Mouse (Mus musculus): Measurements from ENCODE around the gene Wdr66. TPM values are rescaled to one million over a fixed set of nuclear protein-coding genes. Genes with fewer than 3 reads are reported as not detected.

Gene Wdr66
- polyA plus RNA-seq, 1 experiment from 2014 or later, result 1.2 TPM

- Histone ChIP-seq H3K4me1 (peaks cover 5% of the 10 kb centered on the region; the same call in 1 of the 2 replicates), H3K4me3 (replicated peaks) (no peak overlapping the region), H3K36me3 (peaks cover 60% of the 10 kb centered on the region), H3K4me2 (no peak overlapping the region), H3K27ac (replicated peaks) (no peak overlapping the region), H3K9me3 (replicated peaks) (no peaks in the 10 kb centered on the region), H3K9ac (replicated peaks) (no peak overlapping the region), H3K27me3 (replicated peaks) (no peaks in the 10 kb centered on the region)
- 91% methylated on average over 9 of the region's 9 CpGs for WGBS
- no peak for ATAC-seq (ENCODE audit: low FRiP score)
Measured at GRCm38 (mm10) chr5:123236426-123236825, 15.5 kb upstream of the Wdr66 start.

- H3K27ac ChIP-seq (replicated peaks), result no peak overlapping the region
- no peak overlapping the region for H3K4me3 ChIP-seq (replicated peaks)
- no peaks in the 10 kb centered on the region for H3K27me3 ChIP-seq (replicated peaks)
- H3K9ac ChIP-seq (replicated peaks), result no peak overlapping the region
- no peaks in the 10 kb centered on the region for H3K9me3 ChIP-seq (replicated peaks)
- ATAC-seq (ENCODE audit: low FRiP score), result no peak
- 90% methylated on average over 11 of the region's 11 CpGs for WGBS
- peaks cover 78% of the 10 kb centered on the region for H3K36me3 ChIP-seq
- peaks cover 5% of the 10 kb centered on the region; the same call in 1 of the 2 replicates for H3K4me1 ChIP-seq
- no peak overlapping the region for H3K4me2 ChIP-seq
Measured at GRCm38 (mm10) chr5:123239501-123239900, 12.4 kb upstream of the Wdr66 start.

GRCm38 (mm10) chr5:123245518-123245917, 6.4 kb upstream of the Wdr66 start:
- H3K9me3 ChIP-seq (replicated peaks), result no peaks in the 10 kb centered on the region
- no peaks in the 10 kb centered on the region for H3K27me3 ChIP-seq (replicated peaks)
- no peak overlapping the region for H3K4me3 ChIP-seq (replicated peaks)
- H3K36me3 ChIP-seq, result peaks cover 38% of the 10 kb centered on the region
- H3K4me2 ChIP-seq, result no peak overlapping the region
- WGBS, result 11% methylated on average over 4 of the region's 4 CpGs
- H3K4me1 ChIP-seq, result no peaks in the 10 kb centered on the region
- H3K27ac ChIP-seq (replicated peaks), result no peak overlapping the region
- no peak for ATAC-seq (ENCODE audit: low FRiP score)
- H3K9ac ChIP-seq (replicated peaks), result no peak overlapping the region

GRCm38 (mm10) chr5:123251390-123251789, 512 bp upstream of the Wdr66 start:
- Histone ChIP-seq H3K27me3 (replicated peaks) (no peaks in the 10 kb centered on the region), H3K4me3 (replicated peaks) (no peak overlapping the region), H3K36me3 (peaks cover 9% of the 10 kb centered on the region; the same call in 1 of the 2 replicates), H3K4me1 (peaks cover 8% of the 10 kb centered on the region), H3K9ac (replicated peaks) (no peak overlapping the region), H3K9me3 (replicated peaks) (no peaks in the 10 kb centered on the region), H3K27ac (replicated peaks) (no peak overlapping the region), H3K4me2 (peak overlapping the region; percentile 75)
- 66% methylated on average over 8 of the region's 8 CpGs for WGBS
- ATAC-seq (ENCODE audit: low FRiP score), result no peak

- 32% methylated on average over 23 of the region's 23 CpGs for WGBS
- no peak overlapping the region for H3K27ac ChIP-seq (replicated peaks)
- peak overlapping the region; percentile 34 for H3K4me2 ChIP-seq
- peaks cover 9% of the 10 kb centered on the region for H3K4me1 ChIP-seq
- no peaks in the 10 kb centered on the region for H3K9me3 ChIP-seq (replicated peaks)
- no peak overlapping the region for H3K9ac ChIP-seq (replicated peaks)
- no peaks in the 10 kb centered on the region for H3K27me3 ChIP-seq (replicated peaks)
- H3K4me3 ChIP-seq (replicated peaks), result no peak overlapping the region
- H3K36me3 ChIP-seq, result no peaks in the 10 kb centered on the region
- ATAC-seq (ENCODE audit: low FRiP score), result no peak
Measured at GRCm38 (mm10) chr5:123256841-123257755, 5.2 kb downstream of the Wdr66 start.

GRCm38 (mm10) chr5:123258990-123259389, 7.1 kb downstream of the Wdr66 start:
- Histone ChIP-seq H3K4me3 (replicated peaks) (no peak overlapping the region), H3K36me3 (no peaks in the 10 kb centered on the region), H3K27ac (replicated peaks) (no peak overlapping the region), H3K9ac (replicated peaks) (no peak overlapping the region), H3K9me3 (replicated peaks) (no peaks in the 10 kb centered on the region), H3K4me2 (no peak overlapping the region), H3K27me3 (replicated peaks) (no peaks in the 10 kb centered on the region), H3K4me1 (peaks cover 8% of the 10 kb centered on the region; the same call in 1 of the 2 replicates)
- WGBS, result 53% methylated on average over 5 of the region's 5 CpGs
- no peak for ATAC-seq (ENCODE audit: low FRiP score)

GRCm38 (mm10) chr5:123260698-123261097, 8.8 kb downstream of the Wdr66 start:
- Histone ChIP-seq H3K27me3 (replicated peaks) (no peaks in the 10 kb centered on the region), H3K36me3 (no peaks in the 10 kb centered on the region), H3K4me1 (peaks cover 8% of the 10 kb centered on the region; the same call in 1 of the 2 replicates), H3K4me2 (no peak overlapping the region), H3K4me3 (replicated peaks) (no peak overlapping the region), H3K9ac (replicated peaks) (no peak overlapping the region), H3K9me3 (replicated peaks) (no peaks in the 10 kb centered on the region), H3K27ac (replicated peaks) (no peak overlapping the region)
- ATAC-seq (ENCODE audit: low FRiP score), result no peak
- 74% methylated on average over 8 of the region's 8 CpGs for WGBS

GRCm38 (mm10) chr5:123266909-123267308, 15.0 kb downstream of the Wdr66 start:
- no peak overlapping the region for H3K27ac ChIP-seq (replicated peaks)
- H3K4me2 ChIP-seq, result no peak overlapping the region
- WGBS, result 92% methylated on average over 3 of the region's 3 CpGs

GRCm38 (mm10) chr5:123268477-123269474, 16.9 kb downstream of the Wdr66 start:
- Histone ChIP-seq H3K4me1 (no peaks in the 10 kb centered on the region), H3K27ac (replicated peaks) (no peak overlapping the region), H3K4me2 (no peak overlapping the region), H3K9ac (replicated peaks) (no peak overlapping the region), H3K27me3 (replicated peaks) (no peaks in the 10 kb centered on the region), H3K9me3 (replicated peaks) (no peaks in the 10 kb centered on the region), H3K36me3 (no peaks in the 10 kb centered on the region), H3K4me3 (replicated peaks) (no peak overlapping the region)
- no peak for ATAC-seq (ENCODE audit: low FRiP score)
- 81% methylated on average over 28 of the region's 28 CpGs for WGBS

More at GRCm38 (mm10) chr5:123266909-123267308, 15.0 kb downstream of the Wdr66 start:
- Histone ChIP-seq H3K36me3 (no peaks in the 10 kb centered on the region), H3K27me3 (replicated peaks) (no peaks in the 10 kb centered on the region), H3K9ac (replicated peaks) (no peak overlapping the region), H3K4me3 (replicated peaks) (no peak overlapping the region), H3K4me1 (no peaks in the 10 kb centered on the region), H3K9me3 (replicated peaks) (no peaks in the 10 kb centered on the region)
- ATAC-seq (ENCODE audit: low FRiP score), result no peak

- Histone ChIP-seq H3K9me3 (replicated peaks) (no peaks in the 10 kb centered on the region), H3K27ac (replicated peaks) (no peak overlapping the region), H3K4me2 (no peak overlapping the region), H3K4me1 (peaks cover 3% of the 10 kb centered on the region; the same call in 1 of the 2 replicates), H3K27me3 (replicated peaks) (no peaks in the 10 kb centered on the region), H3K36me3 (no peaks in the 10 kb centered on the region), H3K4me3 (replicated peaks) (no peak overlapping the region), H3K9ac (replicated peaks) (no peak overlapping the region)
- WGBS, result 74% methylated on average over 11 of the region's 11 CpGs
- no peak for ATAC-seq (ENCODE audit: low FRiP score)
Measured at GRCm38 (mm10) chr5:123270917-123271316, 19.0 kb downstream of the Wdr66 start.

GRCm38 (mm10) chr5:123272927-123273326, 21.0 kb downstream of the Wdr66 start:
- H3K9ac ChIP-seq (replicated peaks), result no peak overlapping the region
- WGBS, result 62% methylated on average over 5 of the region's 5 CpGs
- H3K9me3 ChIP-seq (replicated peaks), result no peaks in the 10 kb centered on the region
- no peak overlapping the region for H3K27ac ChIP-seq (replicated peaks)
- no peak overlapping the region for H3K4me3 ChIP-seq (replicated peaks)
- no peak overlapping the region for H3K4me2 ChIP-seq
- no peaks in the 10 kb centered on the region for H3K36me3 ChIP-seq
- H3K4me1 ChIP-seq, result peaks cover 17% of the 10 kb centered on the region
- ATAC-seq (ENCODE audit: low FRiP score), result no peak
- H3K27me3 ChIP-seq (replicated peaks), result no peaks in the 10 kb centered on the region

Data from neural tube, embryonic 15.5 days (tissue).